Mouse (Mus musculus) ES-CJ7 (cell line): Measurements from ENCODE around the gene Slc10a4.
A peak's percentile ranks its signal among the peaks of the same experiment; 100 is the strongest.
"Not testable (repeated sequence)": the region's sequence is repeated elsewhere in the genome, so short reads cannot be mapped to it uniquely, and the experiment has no call there.

Source experiments
- DNase-seq: peaks from one replicate; pipeline ENCODE4 v3.0.0; 2011; ENCODE audit warnings: low read depth, low spot score

Gene Slc10a4

DNA sequence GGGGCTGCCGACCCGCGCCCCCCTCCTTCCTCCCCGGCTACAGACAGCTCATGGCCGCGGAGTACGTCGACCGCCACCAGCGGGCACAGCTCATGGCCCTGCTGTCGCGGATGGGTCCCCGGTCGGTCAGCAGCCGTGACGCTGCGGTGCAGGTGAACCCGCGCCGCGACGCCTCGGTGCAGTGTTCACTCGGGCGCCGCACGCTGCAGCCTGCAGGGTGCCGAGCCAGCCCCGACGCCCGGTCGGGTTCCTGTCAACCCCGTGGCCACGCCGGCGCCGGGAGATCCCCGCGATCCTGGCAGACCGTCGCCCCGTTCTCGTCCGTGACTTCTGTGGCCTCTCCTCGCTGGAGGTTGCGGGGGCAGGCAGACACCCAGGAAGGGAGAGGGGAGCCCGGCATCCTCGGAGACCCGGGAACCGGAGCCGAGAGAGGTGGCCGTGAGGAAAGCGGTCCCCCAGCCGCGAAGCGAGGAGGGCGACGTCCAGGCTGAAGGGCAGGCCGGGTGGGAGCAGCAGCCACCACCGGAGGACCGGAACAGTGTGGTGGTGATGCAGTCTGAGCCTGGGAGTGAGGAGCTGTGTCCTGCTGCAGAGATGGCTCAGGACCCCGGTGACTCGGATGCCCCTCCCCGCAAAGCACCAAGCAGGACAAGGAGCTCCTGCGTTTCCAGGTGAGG lies 7.1 kb downstream of the Slc10a4 start:
- DNase-seq = not testable (repeated sequence)

DNA sequence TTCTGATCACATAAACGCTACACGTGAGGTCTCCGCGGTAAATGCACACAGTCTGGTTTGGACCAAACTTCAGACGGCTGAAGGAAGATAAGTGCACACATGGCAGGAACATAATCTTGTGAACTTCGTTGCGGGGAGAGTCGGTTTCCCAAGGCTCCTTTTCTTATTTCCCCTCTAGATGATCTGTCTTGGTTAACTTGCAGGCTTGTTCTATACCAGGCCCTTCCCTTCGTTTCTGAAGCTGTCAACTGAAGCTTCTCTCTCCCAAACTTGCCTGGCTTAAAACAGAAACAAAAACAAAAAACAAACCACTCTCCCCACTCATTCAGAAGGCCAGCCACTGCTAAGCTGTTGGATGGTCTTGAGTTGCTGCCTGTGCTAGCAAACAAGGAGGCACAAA lies 8.1 kb downstream of the Slc10a4 start:
- no peak for DNase-seq

GRCm38 (mm10) chr5:73023801-73024200 lies 17.1 kb downstream of the Slc10a4 start:
- DNase-seq = no peak

DNA sequence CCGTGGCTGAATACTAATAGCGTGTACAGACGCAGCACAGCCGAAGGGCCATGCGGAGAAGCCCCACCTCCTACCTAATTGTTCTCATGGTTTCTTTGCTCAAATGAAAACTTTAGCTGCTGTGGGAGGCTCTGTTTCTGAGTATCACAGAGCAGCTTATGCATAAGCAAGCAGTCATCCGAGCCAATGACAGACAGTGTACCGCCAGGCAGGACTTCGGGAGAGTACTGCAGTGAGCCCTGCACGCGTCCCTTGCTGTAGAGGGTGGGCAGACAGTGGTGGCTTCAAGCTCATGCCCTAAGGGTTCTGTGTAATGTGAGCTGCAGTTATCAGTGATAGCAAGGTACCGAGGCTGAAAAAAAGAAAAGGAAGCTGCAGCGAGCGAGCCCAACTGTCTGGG lies 22.0 kb downstream of the Slc10a4 start:
- no peak for DNase-seq

GRCm38 (mm10) chr5:73032481-73032880 lies 25.8 kb downstream of the Slc10a4 start:
- no peak for DNase-seq

DNA sequence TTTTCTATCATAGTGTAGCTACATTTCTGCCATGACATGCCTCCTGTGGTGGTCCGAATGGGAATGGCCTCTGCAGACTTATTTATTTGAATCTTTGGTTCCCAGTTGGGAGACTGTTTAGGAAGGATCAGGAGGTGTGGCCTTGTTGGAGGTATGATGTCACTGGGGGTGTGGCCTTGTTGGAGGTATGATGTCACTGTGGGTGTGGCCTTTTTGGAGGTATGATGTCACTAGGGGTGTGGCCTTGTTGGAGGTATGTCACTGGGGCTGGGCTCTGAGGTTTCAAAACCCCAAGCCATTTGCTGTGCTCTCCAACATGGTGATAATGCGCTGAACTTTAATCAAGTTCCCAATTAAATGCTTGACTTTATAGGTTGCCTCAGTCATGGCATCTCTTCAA lies 37.4 kb downstream of the Slc10a4 start:
- DNase-seq = peak; percentile 49

- no peak for DNase-seq
Observed at GRCm38 (mm10) chr5:73047651-73048245, 41.1 kb downstream of the Slc10a4 start.

- no peak for DNase-seq
Observed at GRCm38 (mm10) chr5:73053933-73054332, 47.2 kb downstream of the Slc10a4 start.

- DNase-seq = peak; percentile 28
Observed at GRCm38 (mm10) chr5:73056457-73056856, 49.8 kb downstream of the Slc10a4 start.

- DNase-seq = no peak
Observed at GRCm38 (mm10) chr5:73056937-73057336, 50.3 kb downstream of the Slc10a4 start.

- DNase-seq = no peak
Observed at GRCm38 (mm10) chr5:73061506-73062155, 54.9 kb downstream of the Slc10a4 start.
